Mouse (Mus musculus) adrenal gland, adult (tissue): ENCODE measurements at regions not wholly inside any gene's neighbourhood (a gene's known extent, or its start where the extent isn't known, plus 50 kb on each side); places are given as distances from the start of the nearest gene placed in this dataset.

Experiments
- DNase-seq, 2 experiments: peaks; one replicate each; pipeline ENCODE4 v3.0.0; 2022 to 2023; ENCODE audit warnings: low spot score in 1 of 2; ENCODE audit not compliant: inconsistent age in 2 of 2

DNA sequence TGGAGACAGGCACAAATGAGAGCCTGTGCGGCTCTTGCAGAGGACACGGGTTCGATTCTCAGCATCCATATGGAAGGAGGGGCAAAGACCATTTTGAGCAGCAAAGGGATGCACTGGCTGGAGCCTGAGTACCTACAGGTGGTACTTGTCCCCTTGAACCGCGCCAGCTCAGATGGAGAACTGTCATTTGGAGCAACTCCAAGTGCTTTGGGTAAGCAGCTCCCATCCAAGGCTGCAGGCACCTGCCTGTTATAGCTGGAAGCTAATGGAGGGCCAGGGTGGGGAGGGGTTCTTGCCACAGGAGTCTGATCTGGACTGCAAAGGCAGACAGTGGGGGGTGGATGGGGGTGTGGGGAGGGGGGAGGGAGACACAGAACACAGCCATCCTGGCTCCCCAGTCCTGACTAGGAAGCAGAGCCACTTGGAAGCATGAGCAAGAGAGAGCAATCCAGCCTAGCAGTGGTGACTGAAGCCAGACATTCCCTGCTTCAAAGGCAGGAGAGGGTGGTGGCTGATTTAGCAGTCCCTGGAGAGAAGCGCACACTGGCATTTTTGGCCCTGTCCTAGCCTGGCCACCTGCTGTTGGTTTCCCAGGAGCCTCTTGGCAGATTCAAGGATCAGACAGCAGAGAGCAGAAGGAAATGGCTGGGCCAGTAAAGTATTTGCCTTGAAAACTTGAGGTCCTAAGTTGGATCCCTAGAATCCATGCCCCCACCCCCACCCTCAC, 112.1 kb upstream of the Sdk2 start:
- DNase-seq: peak in 1 of 2 experiments; percentile 72

DNA sequence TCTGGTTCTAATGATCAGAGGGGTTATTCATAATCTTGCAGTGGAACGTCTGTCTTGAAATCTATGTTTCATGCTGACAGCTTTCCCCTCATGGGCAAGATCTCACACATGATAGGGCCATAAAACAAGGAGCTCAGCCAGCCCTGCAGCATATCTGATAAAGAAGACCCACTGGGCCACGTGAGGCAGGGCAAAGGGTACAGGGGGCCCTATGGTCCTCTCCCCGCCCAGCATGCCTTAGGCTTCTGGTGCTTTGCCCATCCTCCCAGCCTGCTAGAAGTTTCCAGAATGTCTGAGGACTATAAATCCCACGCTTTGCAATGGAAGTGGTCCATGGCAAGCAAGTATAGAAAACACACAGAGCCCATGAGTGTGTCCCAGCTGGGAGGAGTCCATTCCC, 110.9 kb upstream of the Sdk2 start:
- no peak for DNase-seq

DNA sequence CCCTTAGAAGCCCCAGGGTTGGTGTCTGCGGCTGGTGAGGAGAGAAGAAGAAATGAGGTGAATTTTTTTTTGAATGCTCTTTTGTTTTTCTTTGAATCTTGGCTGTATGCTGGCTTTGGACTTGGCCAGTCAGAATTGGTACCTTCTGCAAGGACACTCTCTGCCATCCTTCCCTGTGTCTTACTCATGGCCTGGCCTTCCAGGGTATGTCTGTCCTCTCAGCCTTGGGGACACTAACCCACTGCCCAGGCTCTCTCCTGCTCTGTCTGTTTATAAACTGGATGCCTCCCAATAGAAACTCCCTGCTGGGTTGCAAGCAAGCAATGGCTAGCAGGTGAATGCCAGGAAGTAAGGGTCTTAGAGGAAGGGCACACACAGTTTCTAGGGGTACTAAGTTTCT, 110.4 kb upstream of the Sdk2 start:
- DNase-seq: peak; percentile 71 to 83

DNA sequence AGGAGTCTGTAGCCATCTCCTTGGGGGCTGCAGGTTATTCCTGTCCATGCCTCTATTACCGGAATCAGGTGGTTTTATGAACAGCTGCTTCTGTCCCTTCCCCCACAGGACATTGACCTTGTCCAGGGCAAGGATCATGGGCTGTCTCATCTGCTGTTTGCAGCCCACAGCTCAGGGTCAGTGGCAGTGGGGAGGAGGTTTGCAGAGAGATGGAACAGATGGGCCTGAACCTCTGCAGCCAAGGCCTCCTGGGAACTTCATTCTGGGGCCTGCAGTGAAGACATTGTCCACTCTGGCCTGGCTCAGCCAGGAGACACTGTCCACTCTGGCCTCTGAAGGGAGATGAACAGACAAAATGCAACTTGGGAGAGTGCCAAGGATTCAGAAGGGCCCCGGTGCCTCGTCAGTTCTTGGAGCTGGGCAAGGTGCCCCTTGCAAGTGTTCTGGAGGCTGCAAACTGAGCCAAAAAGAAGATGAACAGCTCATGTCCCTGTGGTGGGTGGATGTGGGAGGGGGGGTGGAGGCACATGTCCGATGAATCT, 109.9 kb upstream of the Sdk2 start:
- peak; percentile 75 to 88 for DNase-seq

DNA sequence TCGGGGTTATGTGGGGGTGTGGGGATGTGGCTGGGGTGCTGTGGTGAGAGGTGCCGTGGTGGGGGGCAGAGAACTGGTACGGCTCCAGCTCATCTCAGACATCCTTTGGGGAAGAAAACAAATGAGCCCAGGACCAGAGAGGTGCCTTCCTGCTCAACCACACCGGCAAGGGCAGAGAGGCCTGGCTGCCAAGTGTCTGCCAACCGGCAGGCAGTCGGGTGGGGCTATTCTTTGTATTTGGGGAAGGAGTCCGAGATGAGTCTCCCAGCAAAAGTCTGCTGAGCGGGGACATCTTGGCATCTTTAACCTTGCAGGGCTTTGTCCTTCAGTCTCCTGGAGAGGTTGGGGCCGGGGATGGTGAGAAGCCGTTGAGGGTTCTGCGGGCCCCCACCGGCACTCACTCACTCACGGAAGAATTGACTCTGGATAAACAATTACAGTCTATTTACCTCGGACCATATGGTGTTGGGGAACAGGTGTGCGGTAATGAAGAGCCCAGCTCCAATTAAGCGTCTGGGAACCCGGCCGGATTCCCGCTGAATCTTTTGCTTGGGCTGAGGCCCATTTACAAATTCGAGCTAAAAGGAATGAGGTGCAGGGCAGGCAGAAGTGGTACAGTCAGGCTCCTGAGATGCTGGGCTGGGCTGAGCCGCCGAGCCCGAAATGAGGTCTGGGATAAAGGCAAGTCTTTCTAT, 108.7 kb upstream of the Sdk2 start:
- DNase-seq: no peak

DNA sequence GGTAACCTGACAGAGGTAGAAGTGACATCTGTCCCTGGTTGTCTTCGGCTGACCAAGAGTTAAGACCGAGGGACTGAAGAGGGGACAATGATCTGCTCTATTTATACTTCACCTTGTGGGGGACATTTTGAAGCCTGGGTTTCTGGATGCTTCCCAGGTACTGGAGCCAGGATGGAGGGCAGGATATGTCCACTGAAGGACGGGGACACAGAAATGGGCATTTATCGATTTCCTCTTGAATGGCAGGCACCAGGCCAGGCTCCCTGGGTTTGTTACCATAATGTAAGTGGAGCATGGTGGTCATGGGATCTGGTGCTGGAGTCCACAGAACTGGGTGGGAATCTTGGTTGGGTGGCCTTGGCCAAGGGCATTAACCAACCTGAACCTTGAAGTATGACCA, 108.0 kb upstream of the Sdk2 start:
- DNase-seq: no peak

DNA sequence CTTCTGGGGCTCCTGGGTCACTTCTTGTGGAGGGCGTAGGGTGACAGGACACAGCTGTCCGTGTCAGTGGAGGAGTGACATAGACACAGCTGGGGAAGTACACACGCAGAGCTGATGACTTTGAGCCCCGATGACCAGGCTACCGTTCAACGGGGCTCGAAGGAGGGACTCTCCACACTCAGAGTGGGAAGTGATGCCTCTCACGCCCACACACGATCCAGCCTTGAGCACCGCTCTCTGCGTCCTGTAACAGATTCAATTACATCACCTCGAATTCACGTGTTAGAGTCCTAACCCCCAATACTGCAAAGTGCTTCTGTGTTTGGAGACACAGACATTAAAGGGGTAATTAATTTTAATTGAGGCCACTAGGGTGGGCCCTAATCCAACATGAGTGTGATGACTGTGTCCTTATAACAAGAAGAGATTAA, 101.4 kb upstream of the Sdk2 start:
- DNase-seq: no peak

DNA sequence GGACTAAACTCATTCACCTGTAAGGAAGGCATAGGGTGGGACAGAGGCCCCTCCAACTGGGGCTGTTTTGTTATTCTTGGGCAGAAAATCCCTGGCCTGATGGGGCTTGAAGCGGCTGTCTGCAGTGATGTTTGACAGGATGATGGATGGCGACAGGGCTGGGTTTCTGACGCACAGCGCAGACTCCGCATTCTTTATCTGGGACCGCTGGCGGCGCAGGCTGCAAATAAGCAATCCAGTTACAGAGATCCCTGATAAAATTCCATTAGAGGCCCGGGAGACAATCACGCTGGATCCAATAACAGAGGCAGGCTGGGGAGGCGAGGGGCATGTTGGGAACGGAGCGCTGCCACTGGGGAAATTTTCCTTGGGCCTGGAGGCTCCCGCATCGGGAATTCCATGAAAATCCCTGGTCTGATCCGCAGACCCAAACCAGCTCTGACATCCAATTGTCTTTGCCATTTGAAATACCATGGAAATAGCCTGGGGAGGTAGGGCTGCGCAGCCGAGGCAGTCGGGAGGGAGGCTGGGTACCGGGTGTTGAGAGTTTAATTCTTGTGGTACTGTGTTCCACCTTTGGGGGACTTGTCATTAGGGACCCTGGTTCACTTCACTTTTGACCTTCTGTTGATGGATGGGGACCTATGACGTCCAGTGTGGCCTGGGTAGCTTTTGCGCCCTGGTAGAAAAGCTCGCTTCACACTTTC, 99.0 kb upstream of the Sdk2 start:
- no peak for DNase-seq

DNA sequence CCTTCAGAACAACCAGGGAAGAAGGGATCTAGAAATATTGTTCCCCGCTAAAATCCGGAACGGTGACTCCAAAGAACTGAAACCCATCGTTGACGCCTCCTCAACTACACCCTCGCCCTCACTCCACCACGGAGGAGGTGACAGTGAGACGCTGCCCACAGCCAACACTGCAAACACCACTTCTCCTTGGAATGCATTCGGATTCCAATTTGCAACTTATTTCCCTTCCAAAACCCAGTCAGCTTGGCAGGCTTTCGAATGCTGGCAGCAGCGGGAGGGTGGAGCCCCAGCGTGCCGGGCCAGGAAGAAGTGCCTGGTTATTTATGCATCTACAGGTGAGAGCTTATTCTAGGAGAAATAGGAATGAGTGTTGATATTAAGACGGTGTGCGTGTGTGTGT, 85.9 kb upstream of the Sdk2 start:
- peak; percentile 11 to 41 for DNase-seq

DNA sequence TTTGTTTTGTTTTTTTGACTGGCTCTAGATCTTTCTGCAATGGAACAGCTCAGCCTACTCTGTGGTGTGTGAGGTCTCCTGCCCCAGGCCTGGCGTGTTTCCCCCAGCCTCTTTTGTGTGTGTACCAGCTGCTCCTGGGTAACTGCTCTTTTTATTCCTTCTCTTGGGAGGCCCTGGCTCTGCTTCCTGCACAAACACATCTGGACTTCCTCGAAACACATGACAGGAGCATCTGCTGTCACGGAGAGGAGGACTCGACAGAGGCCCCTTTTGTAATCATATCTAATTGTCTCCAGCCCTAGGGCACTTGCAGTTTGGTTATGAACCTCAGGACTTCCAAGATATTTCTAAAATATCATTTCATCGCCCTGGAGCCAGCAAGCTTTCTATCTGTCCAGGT, 79.5 kb upstream of the Sdk2 start:
- DNase-seq: no peak

DNA sequence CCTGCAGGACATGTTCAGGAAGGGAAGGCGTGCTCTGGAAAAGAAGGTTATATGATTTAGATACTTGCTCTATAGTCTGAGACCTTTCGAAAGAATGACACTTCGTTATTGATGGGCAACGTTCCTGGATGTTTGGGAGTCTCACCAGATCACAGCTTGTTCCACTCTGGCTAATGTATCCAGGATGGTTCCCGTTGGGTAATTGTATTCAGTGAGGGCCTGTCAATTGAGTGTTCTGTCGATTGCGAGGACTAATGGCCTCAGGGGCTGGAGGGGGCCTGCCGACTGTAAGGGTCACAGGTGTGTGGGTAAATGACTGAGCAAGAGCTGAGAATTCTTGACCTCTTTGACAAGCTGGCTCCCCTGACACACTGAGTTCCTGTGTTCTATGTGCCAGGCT, 62.4 kb upstream of the Sdk2 start:
- no peak for DNase-seq

DNA sequence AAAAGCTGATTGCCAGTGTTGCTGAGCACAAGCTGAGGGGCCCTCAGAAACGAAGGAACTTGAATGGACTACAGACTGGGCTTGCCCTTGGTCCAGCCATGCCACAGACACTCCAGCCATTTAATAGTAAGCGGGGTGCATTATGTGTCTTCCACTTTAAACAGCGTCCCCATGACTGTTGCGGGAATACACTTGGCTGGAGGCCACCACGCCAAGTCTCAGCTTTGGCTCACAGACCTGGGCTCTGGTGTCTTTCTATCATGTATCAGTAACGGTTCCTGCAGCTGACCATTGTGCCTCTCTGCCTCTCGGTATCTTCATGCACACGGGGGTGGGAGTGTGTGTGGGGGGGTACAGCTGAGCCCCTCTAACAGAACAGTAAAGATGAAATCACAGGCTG, 62.0 kb upstream of the Sdk2 start:
- DNase-seq: no peak

DNA sequence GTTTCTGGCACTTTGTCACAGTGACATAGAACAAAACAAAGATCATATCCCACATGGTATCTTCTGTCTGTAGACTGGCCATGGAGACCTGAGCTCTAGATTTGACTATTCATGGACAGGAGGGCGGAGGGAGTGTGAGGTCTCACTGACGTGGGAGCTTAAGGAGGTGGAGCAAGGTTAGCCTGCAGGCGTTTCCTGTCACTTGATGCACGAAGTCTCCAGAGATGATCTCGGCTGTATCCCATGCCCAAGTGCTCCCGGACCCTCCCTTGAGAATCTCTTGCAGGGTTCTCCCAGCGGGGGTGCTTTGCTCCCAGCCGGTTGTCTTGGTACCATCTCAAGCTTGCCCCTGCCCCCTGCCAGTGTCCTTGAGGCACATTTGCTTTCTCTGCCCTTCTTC, 60.6 kb upstream of the Sdk2 start:
- no peak for DNase-seq

DNA sequence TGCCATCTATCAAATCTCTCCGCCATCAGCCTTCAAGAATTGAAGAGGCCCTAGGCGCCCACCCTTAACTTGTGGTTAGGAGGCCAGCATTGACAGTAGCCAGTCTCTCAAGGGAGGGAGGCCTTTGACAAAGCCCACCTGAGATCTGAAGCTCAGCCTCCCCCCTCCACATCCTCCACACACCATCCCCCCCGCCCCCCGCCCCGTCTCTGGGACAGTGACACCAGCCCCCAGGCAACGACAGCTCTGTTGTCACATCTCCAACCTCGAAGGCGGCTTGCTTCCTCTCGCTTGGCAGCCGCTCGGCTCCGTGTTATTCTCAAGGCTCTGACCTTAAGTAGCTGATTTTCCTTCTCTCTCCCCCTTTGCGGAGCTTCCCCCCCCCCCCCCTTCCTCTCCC, 55.3 kb upstream of the Sdk2 start:
- no peak for DNase-seq

DNA sequence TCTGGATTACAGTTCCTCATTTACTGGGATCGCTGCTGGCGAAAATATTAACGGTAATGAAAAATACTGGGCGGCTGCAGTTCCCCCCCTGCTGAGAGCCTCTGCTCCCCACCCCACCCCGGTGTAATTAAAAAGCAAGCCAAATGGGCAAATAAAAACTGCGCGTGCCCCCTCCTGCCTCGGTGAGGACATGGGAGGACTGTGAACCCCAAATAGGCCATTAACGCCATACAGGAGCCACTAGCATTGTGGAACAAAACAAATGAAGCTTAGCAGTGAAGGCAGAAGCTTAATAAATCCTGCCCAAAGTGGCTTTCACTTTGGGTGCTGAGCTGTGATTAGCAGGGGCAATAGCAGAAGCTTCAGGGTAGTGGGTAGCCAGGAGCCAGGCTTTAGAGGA, 52.3 kb upstream of the Sdk2 start:
- no peak for DNase-seq
